Mouse (Mus musculus): ENCODE results near the gene Tomm34.

Tomm34 gene

DNA sequence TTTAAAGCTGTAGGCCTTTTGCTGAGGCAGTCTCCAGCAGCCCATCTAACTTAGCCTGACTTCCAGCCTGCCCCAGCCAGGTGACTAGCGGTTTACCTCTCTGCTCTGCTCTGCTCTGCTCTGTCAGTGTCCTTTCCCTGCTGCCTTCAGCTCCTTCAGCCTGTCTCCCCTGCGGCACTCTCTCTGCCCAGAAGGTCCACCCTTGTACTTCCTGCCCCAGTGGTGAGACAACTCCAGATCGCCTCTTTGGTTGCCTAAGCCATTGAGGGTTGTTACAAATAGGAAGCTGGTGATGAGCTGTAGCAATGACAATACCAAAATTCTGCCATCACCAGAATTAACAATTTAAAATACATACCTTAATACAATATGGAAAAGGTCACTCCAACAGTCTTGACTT lies 60.0 kb downstream of the Tomm34 start:
- no peak for DNase-seq (ENCODE audit: low spot score)

DNA sequence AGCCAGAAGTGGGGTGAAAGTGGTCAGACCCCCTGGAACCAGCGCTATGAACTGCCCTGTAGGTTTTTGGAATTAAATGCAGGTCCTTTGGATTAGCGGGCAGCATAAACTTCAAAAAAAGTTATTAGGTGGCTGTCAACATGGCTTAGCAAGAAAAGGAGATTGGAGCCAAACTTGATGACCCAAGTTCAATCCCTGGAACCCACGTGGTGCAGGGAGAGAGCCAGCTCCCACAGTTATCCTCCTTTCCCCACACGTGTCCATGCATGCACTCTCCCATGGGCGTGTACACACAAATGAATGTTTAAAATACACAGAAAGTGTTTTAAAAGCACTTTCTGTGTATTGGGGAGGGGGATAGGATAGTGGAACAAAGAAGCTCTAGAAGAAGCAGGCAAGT lies 60.5 kb downstream of the Tomm34 start:
- no peak for DNase-seq (ENCODE audit: low spot score)

DNA sequence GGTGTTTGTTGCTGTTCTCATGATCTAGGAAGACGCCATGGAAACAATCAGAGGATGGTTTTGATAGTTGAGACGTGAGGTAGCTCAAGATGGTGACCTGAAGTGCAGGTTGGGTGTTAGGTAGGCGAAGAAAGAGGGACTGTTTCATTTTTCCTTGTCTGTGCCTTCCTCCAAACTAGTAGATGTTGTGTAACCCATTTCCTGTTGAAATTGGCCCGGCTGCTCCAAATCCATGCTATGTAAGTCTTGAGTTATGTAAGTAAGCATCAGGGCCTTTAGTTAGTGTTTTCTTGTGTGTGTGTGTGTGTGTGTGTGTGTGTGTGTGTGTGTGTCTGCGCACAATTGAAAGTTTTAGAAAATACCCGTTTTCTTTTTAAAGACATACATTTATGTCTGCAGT lies 61.7 kb downstream of the Tomm34 start:
- no peak for DNase-seq (ENCODE audit: low spot score)

DNA sequence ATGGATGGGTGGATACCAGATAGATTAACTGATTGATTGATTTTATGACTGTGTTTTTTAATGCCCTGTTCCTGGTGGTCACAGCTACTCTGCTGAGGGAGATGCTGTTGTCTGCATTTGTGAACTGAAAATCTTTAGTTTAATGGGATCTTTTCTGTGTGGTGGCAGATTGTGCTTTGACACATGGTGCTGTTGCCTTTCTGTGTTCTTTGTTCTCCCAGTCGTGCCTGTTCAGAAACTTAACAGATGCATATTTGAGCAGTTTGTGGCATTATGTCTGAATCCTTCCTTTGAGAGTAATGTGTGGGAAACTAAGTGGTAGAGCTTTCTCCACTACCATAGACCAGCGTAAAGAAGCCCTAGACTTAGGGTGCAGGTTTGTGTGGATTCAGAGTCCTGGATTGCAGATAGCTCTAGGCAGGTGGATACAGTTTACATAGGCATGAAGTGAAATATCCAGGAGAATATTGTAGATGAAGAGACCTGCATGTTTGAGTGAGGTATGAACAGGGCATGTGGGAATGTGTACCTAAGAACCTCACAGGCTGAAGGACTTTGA lies 62.9 kb downstream of the Tomm34 start:
- no peak for DNase-seq (ENCODE audit: low spot score)

DNA sequence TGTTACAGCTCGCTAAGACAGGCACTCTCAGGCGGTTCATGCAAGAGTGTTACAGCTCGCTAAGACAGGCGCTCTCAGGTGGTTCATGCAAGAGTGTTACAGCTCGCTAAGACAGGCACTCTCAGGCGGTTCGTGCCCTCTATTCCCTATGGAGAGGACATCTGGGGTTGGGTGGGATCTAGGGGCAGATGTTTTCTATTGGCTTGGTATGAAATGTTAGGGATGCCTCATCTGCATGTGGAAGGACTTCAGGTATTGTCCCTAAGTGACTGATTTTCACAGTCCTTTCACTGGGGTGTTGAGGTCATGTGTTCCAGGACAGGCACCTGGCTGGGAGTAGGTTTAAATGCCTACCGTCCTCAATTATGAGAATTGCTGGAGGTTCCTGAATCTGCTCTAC lies 63.4 kb downstream of the Tomm34 start:
- no peak for DNase-seq (ENCODE audit: low spot score)

DNA sequence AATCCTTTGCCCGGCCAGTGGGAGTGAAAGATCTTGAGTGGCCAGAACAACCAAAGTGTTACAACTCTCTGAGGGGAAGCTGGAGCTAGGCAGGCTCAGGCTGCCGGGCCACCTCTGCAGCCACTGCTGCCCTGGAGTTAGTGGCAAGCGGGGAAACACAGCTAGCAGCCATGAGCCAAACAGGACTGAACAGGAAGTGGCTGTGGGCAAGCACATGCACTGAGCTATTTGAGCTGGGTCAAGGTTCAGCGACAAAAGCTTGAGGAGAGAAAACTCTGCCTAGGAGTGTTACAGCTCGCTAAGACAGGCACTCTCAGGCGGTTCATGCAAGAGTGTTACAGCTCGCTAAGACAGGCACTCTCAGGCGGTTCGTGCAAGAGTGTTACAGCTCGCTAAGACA lies 64.0 kb downstream of the Tomm34 start:
- no peak for DNase-seq (ENCODE audit: low spot score)

DNA sequence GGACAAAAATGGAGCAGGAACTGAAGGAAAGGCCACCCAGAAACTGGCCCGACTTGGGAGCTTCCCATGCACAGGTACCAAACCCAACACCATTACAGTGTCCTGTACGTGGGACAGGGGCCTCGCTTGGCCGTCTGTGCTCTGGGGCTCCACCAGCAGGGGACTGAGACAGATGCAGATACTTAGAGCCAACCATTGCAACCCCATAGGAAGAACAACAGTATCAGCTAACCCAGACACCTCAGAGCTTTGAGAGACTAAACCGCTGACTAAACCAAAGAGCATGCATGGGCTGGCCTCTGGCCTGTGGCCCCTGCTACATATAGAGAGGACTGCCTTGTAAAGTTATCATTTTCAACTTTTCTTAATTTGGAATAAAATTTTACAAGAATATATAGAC lies 66.5 kb downstream of the Tomm34 start:
- DNase-seq (ENCODE audit: low spot score): no peak

Measured in ovary, postnatal 10 days (tissue).